Mouse (Mus musculus): Measurements from ENCODE around the gene Serbp1. TPM values are rescaled to one million over a fixed set of nuclear protein-coding genes. Genes with fewer than 3 reads are reported as not detected.
"Not testable (repeated sequence)": the region's sequence is repeated elsewhere in the genome, so short reads cannot be mapped to it uniquely, and the experiment has no call there.

The Serbp1 gene
- polyA plus RNA-seq, 1 experiment from 2014 or later: 337 TPM

GRCm38 (mm10) chr6:67212362-67212761, 25.6 kb upstream of the Serbp1 start:
- H3K9ac ChIP-seq (replicated peaks; ENCODE audit: low read length): no peak overlapping the region
- no peak for ATAC-seq (ENCODE audit: low FRiP score, low TSS enrichment)
- no peaks in the 10 kb centered on the region for H3K36me3 ChIP-seq (ENCODE audit: control insufficient read depth, insufficient read depth, low read length)
- H3K27me3 ChIP-seq (ENCODE audit: control insufficient read depth, insufficient read depth, low read length): no peaks in the 10 kb centered on the region
- no peak overlapping the region for H3K4me2 ChIP-seq (ENCODE audit: low read length)
- H3K4me1 ChIP-seq (ENCODE audit: control insufficient read depth, insufficient read depth, low read length): no peaks in the 10 kb centered on the region
- H3K4me3 ChIP-seq (replicated peaks; ENCODE audit: low read depth, low read length): no peak overlapping the region
- H3K27ac ChIP-seq (replicated peaks; ENCODE audit: low read depth, low read length): no peak overlapping the region
- no peaks in the 10 kb centered on the region for H3K9me3 ChIP-seq (ENCODE audit: control insufficient read depth, low read length)
- no peak for DNase-seq
- WGBS: 89% methylated on average over 1 of the region's 1 CpGs

GRCm38 (mm10) chr6:67213429-67214098, 24.4 kb upstream of the Serbp1 start:
- no peak for DNase-seq
- ATAC-seq (ENCODE audit: low FRiP score, low TSS enrichment): no peak
- H3K9ac ChIP-seq (replicated peaks; ENCODE audit: low read length): no peak overlapping the region
- H3K27me3 ChIP-seq (ENCODE audit: control insufficient read depth, insufficient read depth, low read length): no peaks in the 10 kb centered on the region
- WGBS: 94% methylated on average over 4 of the region's 4 CpGs
- no peaks in the 10 kb centered on the region for H3K36me3 ChIP-seq (ENCODE audit: control insufficient read depth, insufficient read depth, low read length)
- no peaks in the 10 kb centered on the region for H3K9me3 ChIP-seq (ENCODE audit: control insufficient read depth, low read length)
- no peak overlapping the region for H3K4me3 ChIP-seq (replicated peaks; ENCODE audit: low read depth, low read length)
- no peak overlapping the region for H3K4me2 ChIP-seq (ENCODE audit: low read length)
- no peaks in the 10 kb centered on the region for H3K4me1 ChIP-seq (ENCODE audit: control insufficient read depth, insufficient read depth, low read length)
- no peak overlapping the region for H3K27ac ChIP-seq (replicated peaks; ENCODE audit: low read depth, low read length)

GRCm38 (mm10) chr6:67217402-67217801, 20.6 kb upstream of the Serbp1 start:
- Histone ChIP-seq H3K9ac (replicated peaks; ENCODE audit: low read length) (no peak overlapping the region), H3K27me3 (ENCODE audit: control insufficient read depth, insufficient read depth, low read length) (no peaks in the 10 kb centered on the region), H3K36me3 (ENCODE audit: control insufficient read depth, insufficient read depth, low read length) (no peaks in the 10 kb centered on the region), H3K4me1 (ENCODE audit: control insufficient read depth, insufficient read depth, low read length) (no peaks in the 10 kb centered on the region), H3K4me3 (replicated peaks; ENCODE audit: low read depth, low read length) (no peak overlapping the region), H3K27ac (replicated peaks; ENCODE audit: low read depth, low read length) (no peak overlapping the region), H3K9me3 (ENCODE audit: control insufficient read depth, low read length) (no peaks in the 10 kb centered on the region), H3K4me2 (ENCODE audit: low read length) (no peak overlapping the region)
- WGBS: 93% methylated on average over 4 of the region's 4 CpGs
- no peak for ATAC-seq (ENCODE audit: low FRiP score, low TSS enrichment)
- no peak for DNase-seq

GRCm38 (mm10) chr6:67217846-67218245, 20.1 kb upstream of the Serbp1 start:
- Histone ChIP-seq H3K4me1 (ENCODE audit: control insufficient read depth, insufficient read depth, low read length) (no peaks in the 10 kb centered on the region), H3K9me3 (ENCODE audit: control insufficient read depth, low read length) (no peaks in the 10 kb centered on the region), H3K27me3 (ENCODE audit: control insufficient read depth, insufficient read depth, low read length) (no peaks in the 10 kb centered on the region), H3K4me2 (ENCODE audit: low read length) (no peak overlapping the region), H3K9ac (replicated peaks; ENCODE audit: low read length) (no peak overlapping the region), H3K4me3 (replicated peaks; ENCODE audit: low read depth, low read length) (no peak overlapping the region), H3K27ac (replicated peaks; ENCODE audit: low read depth, low read length) (no peak overlapping the region), H3K36me3 (ENCODE audit: control insufficient read depth, insufficient read depth, low read length) (no peaks in the 10 kb centered on the region)
- no peak for ATAC-seq (ENCODE audit: low FRiP score, low TSS enrichment)
- 96% methylated on average over 1 of the region's 1 CpGs for WGBS
- no peak for DNase-seq

GRCm38 (mm10) chr6:67218566-67218965, 19.4 kb upstream of the Serbp1 start:
- no peak overlapping the region for H3K27ac ChIP-seq (replicated peaks; ENCODE audit: low read depth, low read length)
- H3K9ac ChIP-seq (replicated peaks; ENCODE audit: low read length): no peak overlapping the region
- no peaks in the 10 kb centered on the region for H3K9me3 ChIP-seq (ENCODE audit: control insufficient read depth, low read length)
- H3K27me3 ChIP-seq (ENCODE audit: control insufficient read depth, insufficient read depth, low read length): no peaks in the 10 kb centered on the region
- ATAC-seq (ENCODE audit: low FRiP score, low TSS enrichment) (no peak), DNase-seq (no peak)
- H3K4me3 ChIP-seq (replicated peaks; ENCODE audit: low read depth, low read length): no peak overlapping the region
- H3K36me3 ChIP-seq (ENCODE audit: control insufficient read depth, insufficient read depth, low read length): no peaks in the 10 kb centered on the region
- H3K4me2 ChIP-seq (ENCODE audit: low read length): no peak overlapping the region
- H3K4me1 ChIP-seq (ENCODE audit: control insufficient read depth, insufficient read depth, low read length): no peaks in the 10 kb centered on the region

DNA sequence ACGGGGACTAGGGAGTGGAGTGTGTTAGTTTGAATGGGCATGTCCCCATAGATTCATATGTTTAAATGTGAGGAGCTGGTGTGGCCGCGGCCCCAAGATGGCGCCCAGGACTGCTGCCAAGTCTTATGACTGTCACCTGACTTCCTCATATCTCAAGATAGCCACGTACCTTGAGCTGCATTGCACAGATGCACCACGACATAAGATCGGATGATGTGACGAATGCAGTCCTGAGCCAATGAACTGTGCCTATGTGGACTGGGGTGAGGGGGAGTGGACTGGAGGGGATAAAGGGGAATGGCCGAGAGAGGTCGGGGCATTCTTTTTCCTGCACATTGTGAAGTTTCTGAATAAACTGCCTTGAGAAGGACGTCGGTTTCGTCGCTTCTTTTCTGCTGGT, 18.0 kb upstream of the Serbp1 start:
- ATAC-seq (ENCODE audit: low FRiP score, low TSS enrichment); H3K4me2 ChIP-seq (ENCODE audit: low read length): not testable (repeated sequence)

GRCm38 (mm10) chr6:67220731-67221130, 17.2 kb upstream of the Serbp1 start:
- Histone ChIP-seq H3K9ac (replicated peaks; ENCODE audit: low read length) (no peak overlapping the region), H3K4me3 (replicated peaks; ENCODE audit: low read depth, low read length) (no peak overlapping the region), H3K27me3 (ENCODE audit: control insufficient read depth, insufficient read depth, low read length) (no peaks in the 10 kb centered on the region), H3K27ac (replicated peaks; ENCODE audit: low read depth, low read length) (no peak overlapping the region), H3K36me3 (ENCODE audit: control insufficient read depth, insufficient read depth, low read length) (no peaks in the 10 kb centered on the region), H3K9me3 (ENCODE audit: control insufficient read depth, low read length) (no peaks in the 10 kb centered on the region), H3K4me1 (ENCODE audit: control insufficient read depth, insufficient read depth, low read length) (no peaks in the 10 kb centered on the region), H3K4me2 (ENCODE audit: low read length) (no peak overlapping the region)
- DNase-seq (no peak), ATAC-seq (ENCODE audit: low FRiP score, low TSS enrichment) (no peak)

More for the DNA sequence above, 18.0 kb upstream of the Serbp1 start:
- not testable (repeated sequence) for H3K36me3 ChIP-seq (ENCODE audit: control insufficient read depth, insufficient read depth, low read length); DNase-seq; H3K9me3 ChIP-seq (ENCODE audit: control insufficient read depth, low read length); H3K4me1 ChIP-seq (ENCODE audit: control insufficient read depth, insufficient read depth, low read length); H3K4me3 ChIP-seq (replicated peaks; ENCODE audit: low read depth, low read length); H3K27ac ChIP-seq (replicated peaks; ENCODE audit: low read depth, low read length); H3K9ac ChIP-seq (replicated peaks; ENCODE audit: low read length); H3K27me3 ChIP-seq (ENCODE audit: control insufficient read depth, insufficient read depth, low read length)
- 88% methylated on average over 14 of the region's 14 CpGs for WGBS

DNA sequence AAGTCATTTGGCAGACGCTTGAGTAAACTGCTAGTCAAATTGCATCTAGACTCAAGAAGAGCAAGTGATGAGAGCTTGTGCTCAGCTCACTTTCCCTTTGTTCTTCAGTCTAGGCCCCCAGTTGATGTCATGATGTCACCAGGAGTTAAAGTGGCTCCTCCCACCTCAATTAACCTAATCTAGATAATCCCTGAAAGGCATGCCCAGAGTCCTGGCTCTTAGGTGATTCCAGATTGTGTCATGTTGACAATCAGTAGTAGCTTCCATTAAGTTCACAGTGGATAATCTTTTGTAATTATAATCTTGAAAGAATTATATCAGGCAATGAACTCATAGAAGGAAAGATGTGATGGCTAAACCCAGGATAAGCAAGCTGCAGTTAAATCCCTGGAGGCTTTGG, 14.9 kb upstream of the Serbp1 start:
- ATAC-seq (ENCODE audit: low FRiP score, low TSS enrichment) (no peak), DNase-seq (no peak)
- Histone ChIP-seq H3K4me2 (ENCODE audit: low read length) (no peak overlapping the region), H3K36me3 (ENCODE audit: control insufficient read depth, insufficient read depth, low read length) (no peaks in the 10 kb centered on the region), H3K9me3 (ENCODE audit: control insufficient read depth, low read length) (no peaks in the 10 kb centered on the region), H3K27ac (replicated peaks; ENCODE audit: low read depth, low read length) (no peak overlapping the region), H3K4me1 (ENCODE audit: control insufficient read depth, insufficient read depth, low read length) (no peaks in the 10 kb centered on the region), H3K9ac (replicated peaks; ENCODE audit: low read length) (no peak overlapping the region), H3K27me3 (ENCODE audit: control insufficient read depth, insufficient read depth, low read length) (no peaks in the 10 kb centered on the region), H3K4me3 (replicated peaks; ENCODE audit: low read depth, low read length) (no peak overlapping the region)
- 83% methylated on average over 1 of the region's 1 CpGs for WGBS

GRCm38 (mm10) chr6:67223499-67223898, 14.5 kb upstream of the Serbp1 start:
- H3K9me3 ChIP-seq (ENCODE audit: control insufficient read depth, low read length): no peaks in the 10 kb centered on the region
- H3K4me1 ChIP-seq (ENCODE audit: control insufficient read depth, insufficient read depth, low read length): peaks cover 1% of the 10 kb centered on the region; the same call in 1 of the 2 replicates
- H3K9ac ChIP-seq (replicated peaks; ENCODE audit: low read length): no peak overlapping the region
- WGBS: 93% methylated on average over 1 of the region's 1 CpGs
- no peaks in the 10 kb centered on the region for H3K36me3 ChIP-seq (ENCODE audit: control insufficient read depth, insufficient read depth, low read length)
- no peak overlapping the region for H3K4me2 ChIP-seq (ENCODE audit: low read length)
- no peak overlapping the region for H3K4me3 ChIP-seq (replicated peaks; ENCODE audit: low read depth, low read length)
- H3K27ac ChIP-seq (replicated peaks; ENCODE audit: low read depth, low read length): no peak overlapping the region
- DNase-seq: no peak
- ATAC-seq (ENCODE audit: low FRiP score, low TSS enrichment): no peak
- H3K27me3 ChIP-seq (ENCODE audit: control insufficient read depth, insufficient read depth, low read length): no peaks in the 10 kb centered on the region
